Mouse (Mus musculus): Measurements from ENCODE around the gene H2-Ob. TPM values are rescaled to one million over a fixed set of nuclear protein-coding genes. Genes with fewer than 3 reads are reported as not detected.

Gene H2-Ob
- polyA plus RNA-seq, 2 experiments, result 0.17 to 0.20 TPM

- no peaks in the 10 kb centered on the region for H3K27me3 ChIP-seq (ENCODE audit: control insufficient read depth, insufficient read depth, low read length)
- no peak overlapping the region for H3K4me3 ChIP-seq (ENCODE audit: insufficient read depth in 1 of 2, low read depth in 2 of 2, low read length in 2 of 2)
- no peak overlapping the region for H3K9ac ChIP-seq (replicated peaks)
- DNase-seq (ENCODE audit: low read depth in 3 of 3, low spot score in 3 of 3), result no peak
- H3K4me1 ChIP-seq (replicated peaks; ENCODE audit: control insufficient read depth in 2 of 2, insufficient read depth in 2 of 2, low read length in 1 of 2), result no peaks in the 10 kb centered on the region
- H3K36me3 ChIP-seq (replicated peaks; ENCODE audit: control insufficient read depth, insufficient read depth, low read depth), result no peaks in the 10 kb centered on the region
- H3K27ac ChIP-seq, result no peak overlapping the region
- TF ChIP-seq CTCF (IDR thresholded peaks at IDR 0.05; ENCODE audit: low read depth) (no peak), EP300 (IDR thresholded peaks at IDR 0.05; ENCODE audit: low read depth) (no peak)
- no peaks in the 10 kb centered on the region for H3K9me3 ChIP-seq (ENCODE audit: control insufficient read depth, low read length)
- H3K4me2 ChIP-seq (ENCODE audit: low read depth), result no peak overlapping the region
- ATAC-seq (ENCODE audit: insufficient read depth), result no peak
- WGBS (ENCODE audit: insufficient replicate concordance), result 34% methylated on average over 3 of the region's 3 CpGs
Measured at GRCm38 (mm10) chr17:34240366-34240765, 1.7 kb downstream of the H2-Ob start.

- H3K4me3 ChIP-seq (ENCODE audit: insufficient read depth in 1 of 2, low read depth in 2 of 2, low read length in 2 of 2), result no peak overlapping the region
- H3K27ac ChIP-seq, result no peak overlapping the region
- ATAC-seq (ENCODE audit: insufficient read depth) (no peak), DNase-seq (ENCODE audit: low read depth in 3 of 3, low spot score in 3 of 3) (no peak)
- 63% methylated on average over 6 of the region's 6 CpGs for WGBS (ENCODE audit: insufficient replicate concordance)
- no peaks in the 10 kb centered on the region for H3K4me1 ChIP-seq (replicated peaks; ENCODE audit: control insufficient read depth in 2 of 2, insufficient read depth in 2 of 2, low read length in 1 of 2)
- no peaks in the 10 kb centered on the region for H3K36me3 ChIP-seq (replicated peaks; ENCODE audit: control insufficient read depth, insufficient read depth, low read depth)
- no peak for TF ChIP-seq CTCF (IDR thresholded peaks at IDR 0.05; ENCODE audit: low read depth)
- no peak for TF ChIP-seq EP300 (IDR thresholded peaks at IDR 0.05; ENCODE audit: low read depth)
- no peak overlapping the region for H3K4me2 ChIP-seq (ENCODE audit: low read depth)
- no peak overlapping the region for H3K9ac ChIP-seq (replicated peaks)
- H3K9me3 ChIP-seq (ENCODE audit: control insufficient read depth, low read length), result no peaks in the 10 kb centered on the region
- H3K27me3 ChIP-seq (ENCODE audit: control insufficient read depth, insufficient read depth, low read length), result no peaks in the 10 kb centered on the region
Measured at GRCm38 (mm10) chr17:34240916-34241315, 2.2 kb downstream of the H2-Ob start.

- Histone ChIP-seq H3K36me3 (replicated peaks; ENCODE audit: control insufficient read depth, insufficient read depth, low read depth) (no peaks in the 10 kb centered on the region), H3K27me3 (ENCODE audit: control insufficient read depth, insufficient read depth, low read length) (no peaks in the 10 kb centered on the region), H3K4me3 (ENCODE audit: insufficient read depth in 1 of 2, low read depth in 2 of 2, low read length in 2 of 2) (no peak overlapping the region), H3K9me3 (ENCODE audit: control insufficient read depth, low read length) (no peaks in the 10 kb centered on the region), H3K9ac (replicated peaks) (no peak overlapping the region), H3K4me2 (ENCODE audit: low read depth) (no peak overlapping the region), H3K4me1 (replicated peaks; ENCODE audit: control insufficient read depth in 2 of 2, insufficient read depth in 2 of 2, low read length in 1 of 2) (no peaks in the 10 kb centered on the region), H3K27ac (no peak overlapping the region)
- WGBS (ENCODE audit: insufficient replicate concordance), result 57% methylated on average over 4 of the region's 4 CpGs
- DNase-seq (ENCODE audit: low read depth in 3 of 3, low spot score in 3 of 3) (no peak), ATAC-seq (ENCODE audit: insufficient read depth) (no peak)
- TF ChIP-seq EP300 (IDR thresholded peaks at IDR 0.05; ENCODE audit: low read depth), result no peak
- no peak for TF ChIP-seq CTCF (IDR thresholded peaks at IDR 0.05; ENCODE audit: low read depth)
Measured at GRCm38 (mm10) chr17:34244656-34245055, 6.0 kb downstream of the H2-Ob start.

- H3K4me1 ChIP-seq (replicated peaks; ENCODE audit: control insufficient read depth in 2 of 2, insufficient read depth in 2 of 2, low read length in 1 of 2), result no peaks in the 10 kb centered on the region
- no peak overlapping the region for H3K4me3 ChIP-seq (ENCODE audit: insufficient read depth in 1 of 2, low read depth in 2 of 2, low read length in 2 of 2)
- no peaks in the 10 kb centered on the region for H3K27me3 ChIP-seq (ENCODE audit: control insufficient read depth, insufficient read depth, low read length)
- ATAC-seq (ENCODE audit: insufficient read depth) (no peak), DNase-seq (ENCODE audit: low read depth in 3 of 3, low spot score in 3 of 3) (no peak)
- 55% methylated on average over 3 of the region's 3 CpGs for WGBS (ENCODE audit: insufficient replicate concordance)
- H3K9ac ChIP-seq (replicated peaks), result no peak overlapping the region
- H3K36me3 ChIP-seq (replicated peaks; ENCODE audit: control insufficient read depth, insufficient read depth, low read depth), result no peaks in the 10 kb centered on the region
- H3K9me3 ChIP-seq (ENCODE audit: control insufficient read depth, low read length), result no peaks in the 10 kb centered on the region
- no peak overlapping the region for H3K27ac ChIP-seq
- no peak overlapping the region for H3K4me2 ChIP-seq (ENCODE audit: low read depth)
- no peak for TF ChIP-seq EP300 (IDR thresholded peaks at IDR 0.05; ENCODE audit: low read depth)
- TF ChIP-seq CTCF (IDR thresholded peaks at IDR 0.05; ENCODE audit: low read depth), result no peak
Measured at GRCm38 (mm10) chr17:34247047-34247446, 8.3 kb downstream of the H2-Ob start.

GRCm38 (mm10) chr17:34248764-34249163 lies 10.1 kb downstream of the H2-Ob start:
- no peak for DNase-seq (ENCODE audit: low read depth in 3 of 3, low spot score in 3 of 3)
- 10% methylated on average over 2 of the region's 2 CpGs for WGBS (ENCODE audit: insufficient replicate concordance)

More at GRCm38 (mm10) chr17:34248764-34249163, 10.1 kb downstream of the H2-Ob start:
- no peak overlapping the region for H3K4me3 ChIP-seq (ENCODE audit: insufficient read depth in 1 of 2, low read depth in 2 of 2, low read length in 2 of 2)
- no peak for TF ChIP-seq EP300 (IDR thresholded peaks at IDR 0.05; ENCODE audit: low read depth)
- TF ChIP-seq CTCF (IDR thresholded peaks at IDR 0.05; ENCODE audit: low read depth), result no peak
- H3K4me2 ChIP-seq (ENCODE audit: low read depth), result no peak overlapping the region
- H3K9ac ChIP-seq (replicated peaks), result no peak overlapping the region
- no peaks in the 10 kb centered on the region for H3K36me3 ChIP-seq (replicated peaks; ENCODE audit: control insufficient read depth, insufficient read depth, low read depth)
- H3K27me3 ChIP-seq (ENCODE audit: control insufficient read depth, insufficient read depth, low read length), result no peaks in the 10 kb centered on the region
- no peak overlapping the region for H3K27ac ChIP-seq
- H3K9me3 ChIP-seq (ENCODE audit: control insufficient read depth, low read length), result no peaks in the 10 kb centered on the region
- no peak for ATAC-seq (ENCODE audit: insufficient read depth)
- H3K4me1 ChIP-seq (replicated peaks; ENCODE audit: control insufficient read depth in 2 of 2, insufficient read depth in 2 of 2, low read length in 1 of 2), result no peaks in the 10 kb centered on the region

Data from liver, embryonic 14.5 days (tissue).